Mouse (Mus musculus) liver, embryonic 14.5 days (tissue): ENCODE results near the gene Hivep2. TPM values are rescaled to one million over a fixed set of nuclear protein-coding genes. Genes with fewer than 3 reads are reported as not detected.
A peak's percentile ranks its signal among the peaks of the same experiment; 100 is the strongest.

Experiments
- ATAC-seq: fragments of 200-750 bp; cut with Nextera tagmentation; 2 replicates; pipeline ENCODE4 v1.8.0; 2017; ENCODE audit warnings: moderate number of reproducible peaks, mild to moderate bottlenecking, moderate library complexity; ENCODE audit not compliant: insufficient read depth
- DNase-seq, 3 experiments: peaks; one replicate each; pipeline ENCODE4 v3.0.0-alpha.2; 2012 to 2013; ENCODE audit warnings: low read depth in 3 of 3, low spot score in 3 of 3
- H3K27ac ChIP-seq: fragments of 300-500 bp; sonication (generic); 2 replicates; pipeline ENCODE4 v1.5.1; 2014; ENCODE audit warnings: moderate library complexity, mild to moderate bottlenecking, control low read depth, inconsistent platforms
- H3K27me3 ChIP-seq: fragments of 300-500 bp; sonication (generic); 2 replicates; pipeline ENCODE4 v1.6.1; 2014; ENCODE audit warnings: mild to moderate bottlenecking, low read length, moderate library complexity; ENCODE audit not compliant: control insufficient read depth, insufficient read depth
- H3K36me3 ChIP-seq: fragments of 300-500 bp; sonication (generic); replicated peaks from 2 replicates; pipeline ENCODE4 v1.6.1; 2014; ENCODE audit warnings: low read depth; ENCODE audit not compliant: control insufficient read depth, insufficient read depth
- H3K4me1 ChIP-seq, 2 experiments: fragments of 200-500 bp in 1 of 2; fragments of 300-500 bp in 1 of 2; sonication (generic) in 1 of 2; replicated peaks; 2 replicates each; pipeline ENCODE4 v1.6.1; 2012 to 2014; ENCODE audit warnings: antibody characterized with exemption in 1 of 2, inconsistent platforms in 1 of 2, low read length in 1 of 2; ENCODE audit not compliant: control insufficient read depth in 2 of 2, insufficient read depth in 2 of 2
- H3K4me2 ChIP-seq: fragments of 300-500 bp; sonication (generic); 2 replicates; pipeline ENCODE4 v1.6.1; 2014; ENCODE audit warnings: low read depth, mild to moderate bottlenecking, control low read depth, moderate library complexity
- H3K4me3 ChIP-seq, 2 experiments: fragments of 200-500 bp in 1 of 2; fragments of 300-500 bp in 1 of 2; sonication (generic) in 1 of 2; 2 replicates each; pipeline ENCODE4 v1.5.1; 2012 to 2014; ENCODE audit warnings: low read depth in 2 of 2, low read length in 2 of 2, mild to moderate bottlenecking in 2 of 2, control low read depth in 1 of 2, inconsistent platforms in 1 of 2, moderate library complexity in 1 of 2; ENCODE audit not compliant: insufficient read depth in 1 of 2
- H3K9ac ChIP-seq: fragments of 300-500 bp; sonication (generic); replicated peaks from 2 replicates; pipeline ENCODE4 v1.6.1; 2014; ENCODE audit warnings: mild to moderate bottlenecking, control low read depth, moderate library complexity
- H3K9me3 ChIP-seq: fragments of 300-500 bp; sonication (generic); 2 replicates; pipeline ENCODE4 v1.6.1; 2016; ENCODE audit warnings: low read length, mixed read lengths; ENCODE audit not compliant: control insufficient read depth
- CTCF ChIP-seq: IDR thresholded peaks from 2 replicates; pipeline ENCODE4 v1.5.1; 2016; ENCODE audit warnings: antibody characterized with exemption, low read depth, control low read depth
- EP300 ChIP-seq: IDR thresholded peaks from 2 replicates; pipeline ENCODE4 v1.6.1; 2016; ENCODE audit warnings: antibody characterized with exemption, low read depth
- WGBS: fragments of 180-500 bp; shearing (Covaris S2); extraction: QIAGEN DNeasy Blood & Tissue Kit; methylation state at CpG from one replicate; pipeline ENCODE4 v1.1.7; 2014; ENCODE audit not compliant: insufficient replicate concordance; 5-methylcytosine and 5-hydroxymethylcytosine counted together
- polyA plus RNA-seq, 2 experiments: library from polyadenylated mRNA; depleted of rRNA in 1 of 2; stranded (reverse) in 1 of 2; unstranded in 1 of 2; fragments of >200 nt; fragmentation: Nextera tagmentation in 1 of 2; extraction: Ambion mirVana in 1 of 2; gene quantifications; 2 replicates each; pipeline versions ENCODE4 v1.2.1 to v1.2.3; 2012 to 2014

Gene Hivep2
- polyA plus RNA-seq, 2 experiments, result 0.32 to 0.33 TPM

DNA sequence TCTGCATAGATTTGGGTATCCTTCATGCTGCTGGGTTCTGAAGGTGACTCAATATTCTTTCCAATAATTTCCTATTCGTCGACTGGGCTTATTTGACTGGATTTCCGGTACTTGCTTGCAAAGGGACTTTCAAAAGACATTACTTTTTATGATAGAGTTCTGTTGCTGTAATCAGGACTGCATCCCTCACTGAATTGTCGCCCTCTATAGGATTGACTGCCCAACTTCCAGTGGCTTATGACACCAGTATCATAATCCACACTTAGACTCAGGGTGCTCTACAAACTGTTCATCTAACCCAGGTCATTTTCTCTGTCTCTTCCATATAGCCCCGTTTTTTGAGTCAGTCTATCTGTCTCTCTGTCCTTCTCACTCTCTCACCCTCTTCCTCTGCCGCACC lies 231.4 kb downstream of the Hivep2 start:
- Histone ChIP-seq H3K27me3 (no peaks in the 10 kb centered on the region), H3K4me2 (no peak overlapping the region), H3K4me1 (no peaks in the 10 kb centered on the region), H3K4me3 (no peak overlapping the region), H3K36me3 (no peaks in the 10 kb centered on the region), H3K9me3 (no peaks in the 10 kb centered on the region), H3K27ac (no peak overlapping the region), H3K9ac (no peak overlapping the region)
- DNase-seq, result no peak
- TF ChIP-seq CTCF (peak; percentile 9; the same call in 1 of the 2 replicates), EP300 (no peak)
- ATAC-seq, result no peak
- WGBS, result 49% methylated on average over 6 of the region's 6 CpGs

DNA sequence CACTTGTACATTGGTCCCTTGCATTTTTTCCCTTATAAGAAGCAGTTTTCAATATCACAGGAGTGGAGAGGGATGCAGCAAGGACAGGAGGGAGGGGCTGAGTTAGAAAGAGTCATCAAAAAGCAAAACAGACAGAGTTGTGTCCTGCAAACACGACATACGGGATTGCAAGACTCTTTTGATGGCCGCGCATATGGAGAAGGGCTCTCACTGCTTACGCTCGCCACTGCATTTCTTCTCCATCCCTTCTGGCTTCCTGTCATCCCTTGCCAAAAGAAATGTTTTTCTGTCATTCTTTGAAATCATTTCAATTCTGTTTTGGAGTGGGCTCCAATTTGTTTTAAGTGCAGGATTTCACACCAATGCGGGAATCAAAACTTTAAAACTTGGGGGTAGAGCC lies 233.5 kb downstream of the Hivep2 start:
- TF ChIP-seq CTCF, result no peak
- TF ChIP-seq EP300, result no peak
- no peak overlapping the region for H3K4me2 ChIP-seq
- H3K9me3 ChIP-seq, result no peaks in the 10 kb centered on the region
- DNase-seq (no peak), ATAC-seq (no peak)
- no peak overlapping the region for H3K9ac ChIP-seq
- WGBS, result 69% methylated on average over 7 of the region's 7 CpGs
- H3K36me3 ChIP-seq, result no peaks in the 10 kb centered on the region
- no peak overlapping the region for H3K4me3 ChIP-seq
- H3K27ac ChIP-seq, result no peak overlapping the region
- no peaks in the 10 kb centered on the region for H3K4me1 ChIP-seq
- no peaks in the 10 kb centered on the region for H3K27me3 ChIP-seq

DNA sequence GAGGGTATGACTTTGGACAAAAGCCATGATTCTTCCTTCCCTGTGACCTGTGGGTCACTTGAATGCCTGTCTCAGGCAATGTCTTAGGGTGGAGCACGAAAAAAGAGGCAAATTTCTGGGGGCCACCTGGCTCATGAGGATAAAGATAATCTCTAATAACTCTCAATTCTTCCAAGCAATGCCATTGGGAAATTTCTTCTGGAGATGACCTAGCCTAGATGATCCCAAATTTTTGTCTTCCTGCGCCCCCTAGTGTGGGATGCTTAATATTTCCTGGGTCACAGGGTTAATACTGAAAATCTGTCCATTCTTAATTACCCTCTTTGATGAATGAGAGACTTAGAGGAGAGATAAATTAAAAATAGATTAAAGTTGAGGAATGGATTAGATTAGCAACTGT lies 234.4 kb downstream of the Hivep2 start:
- TF ChIP-seq EP300 (no peak), CTCF (peak; percentile 39; the same call in 1 of the 2 replicates)
- H3K4me3 ChIP-seq, result no peak overlapping the region
- ATAC-seq (no peak), DNase-seq (no peak)
- H3K4me2 ChIP-seq, result no peak overlapping the region
- H3K27me3 ChIP-seq, result no peaks in the 10 kb centered on the region
- H3K4me1 ChIP-seq, result no peaks in the 10 kb centered on the region
- H3K9me3 ChIP-seq, result no peaks in the 10 kb centered on the region
- no peak overlapping the region for H3K27ac ChIP-seq
- H3K36me3 ChIP-seq, result no peaks in the 10 kb centered on the region
- H3K9ac ChIP-seq, result no peak overlapping the region
- 6% methylated on average over 2 of the region's 2 CpGs for WGBS

Other genes with a start within 250 kb of the Hivep2 start
- 6.6 and 8.0 TPM in 2 replicates for gene Aig1, start 97.1 kb upstream of the Hivep2 start, polyA plus RNA-seq (2012; rRNA removed)
- 13.6 and 14.3 TPM in 2 replicates for gene Aig1, start 97.1 kb upstream of the Hivep2 start, polyA plus RNA-seq (2014; fragmentation: Nextera tagmentation; extraction: Ambion mirVana)